ENCODE assay signal across 21 mouse cellular contexts in the genomic region with DNA sequence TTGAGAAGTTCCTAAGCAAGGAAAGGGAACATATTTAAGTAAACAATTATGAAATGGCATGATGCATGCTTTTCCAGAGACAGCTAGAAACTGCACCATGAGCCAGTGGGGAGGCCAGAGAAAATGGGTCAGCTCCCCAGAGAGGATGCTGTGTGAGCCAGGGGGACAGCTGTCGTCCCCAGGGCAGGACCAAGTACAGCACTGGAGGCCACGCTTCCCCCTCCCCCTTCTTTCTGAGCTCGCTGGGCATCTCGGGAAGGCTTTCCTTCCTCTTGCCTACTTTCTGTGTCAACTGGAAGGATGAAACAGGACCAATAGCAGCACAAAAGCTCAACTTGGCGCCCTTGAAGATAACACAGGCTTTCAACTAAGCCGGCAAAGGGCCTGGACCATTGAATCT. TPM values are rescaled to one million over a fixed set of nuclear protein-coding genes. Genes with fewer than 3 reads are reported as not detected.
A peak's percentile ranks its signal among the peaks of the same experiment; 100 is the strongest.
DNase-seq lines count a peak whose midpoint lies in the region; ATAC-seq and TF ChIP-seq lines count a peak whose summit lies in the region.
"Had no signal": no experiment of that assay in that cellular context is flagged by ENCODE, and none has a peak within 500 bp of the region (broad histone marks: within the 10 kb centered on the region; RNA-seq: fewer than 3 reads in every experiment).

No protein-coding gene starts in this region.

- 25% methylated on average over 6 of the region's 6 CpGs for WGBS in heart, adult 2 months
- WGBS in heart, embryonic 12.5 days, result 21% methylated on average over 6 of the region's 6 CpGs
- 16% methylated on average over 6 of the region's 6 CpGs for WGBS in intestine, postnatal 0 days
- 39% methylated on average over 6 of the region's 6 CpGs for WGBS in forebrain, postnatal 0 days

- H3K27me3 ChIP-seq in heart, adult 2 months (ENCODE audit: control insufficient read depth, insufficient read depth, low read length), result no peaks in the 10 kb centered on the region; the same call in 1 of the 2 replicates
- 0 out of 2 replicates have a peak, but pooled peaks cover 13% of the 10 kb centered on the region for H3K27me3 ChIP-seq in heart, embryonic 12.5 days (replicated peaks)
- H3K27me3 ChIP-seq in intestine, postnatal 0 days (replicated peaks; ENCODE audit: control insufficient read depth, insufficient read depth, low read length), result no peaks in the 10 kb centered on the region
- no peaks in the 10 kb centered on the region for H3K27me3 ChIP-seq in forebrain, postnatal 0 days (ENCODE audit: insufficient read depth, low read length)
- H3K27me3 ChIP-seq: hindbrain, embryonic 15.5 days had no signal

- no peak for TF ChIP-seq CTCF in heart, adult 2 months (IDR thresholded peaks at IDR 0.05)
- TF ChIP-seq CTCF in intestine, postnatal 0 days (IDR thresholded peaks at IDR 0.05; ENCODE audit: low read depth), result no peak
- no peak for TF ChIP-seq CTCF in forebrain, postnatal 0 days (IDR thresholded peaks at IDR 0.05; ENCODE audit: low read depth)

- no peak overlapping the region for H3K9ac ChIP-seq in heart, adult 2 months (ENCODE audit: low read depth, low read length)
- H3K9ac ChIP-seq in heart, embryonic 12.5 days, result no peak overlapping the region
- no peak overlapping the region for H3K9ac ChIP-seq in intestine, postnatal 0 days (ENCODE audit: low read depth, low read length)
- no peak overlapping the region for H3K9ac ChIP-seq in forebrain, postnatal 0 days
- H3K9ac ChIP-seq: heart, embryonic 13.5 days; hindbrain, embryonic 15.5 days; limb, embryonic 12.5 days; liver, embryonic 14.5 days had no signal

- DNase-seq in heart, adult 2 months, result peak; percentile 51 to 72
- peak; percentile 37 for DNase-seq in brain, adult 2 months (ENCODE audit: low read depth, low spot score)
- DNase-seq in heart, adult 8-10 months (ENCODE audit: low spot score), result peak; percentile 52
- no peak for DNase-seq in forebrain, postnatal 0 days
- DNase-seq: adrenal gland, postnatal 10 days; cerebellum, postnatal 14 days; kidney, adult 9 months; right cerebral cortex, postnatal 14 days; thymus, adult 18-20 months had no signal

- H3K9me3 ChIP-seq in heart, embryonic 12.5 days (replicated peaks), result 0 out of 2 replicates have a peak, but pooled peaks cover 5% of the 10 kb centered on the region
- no peaks in the 10 kb centered on the region for H3K9me3 ChIP-seq in intestine, postnatal 0 days (ENCODE audit: control insufficient read depth)
- H3K9me3 ChIP-seq in forebrain, postnatal 0 days (ENCODE audit: low read length), result no peaks in the 10 kb centered on the region
- H3K9me3 ChIP-seq: heart, embryonic 13.5 days; hindbrain, embryonic 15.5 days had no signal

- TF ChIP-seq EP300 in heart, adult 2 months (IDR thresholded peaks at IDR 0.05; ENCODE audit: insufficient read depth, low read depth, low read length), result peak; percentile 61; the same call in 1 of the 2 replicates

- H3K27ac ChIP-seq in heart, adult 2 months, result peak overlapping the region; percentile 51
- no peak overlapping the region for H3K27ac ChIP-seq in heart, embryonic 12.5 days (ENCODE audit: poor library complexity, severe bottlenecking)
- H3K27ac ChIP-seq in intestine, postnatal 0 days (ENCODE audit: low read depth, low read length), result peak overlapping the region; percentile 55; the same call in 1 of the 2 replicates
- H3K27ac ChIP-seq in forebrain, postnatal 0 days (ENCODE audit: low read depth, low read length), result no peak overlapping the region
- H3K27ac ChIP-seq: embryonic facial prominence, embryonic 10.5 days; heart, embryonic 13.5 days; hindbrain, embryonic 15.5 days; limb, embryonic 12.5 days; liver, embryonic 14.5 days; macrophage had no signal

- H3K4me2 ChIP-seq in heart, embryonic 12.5 days, result no peak overlapping the region
- peak overlapping the region; percentile 48 for H3K4me2 ChIP-seq in intestine, postnatal 0 days (replicated peaks; ENCODE audit: low read depth)
- H3K4me2 ChIP-seq in forebrain, postnatal 0 days (ENCODE audit: low read depth), result no peak overlapping the region
- H3K4me2 ChIP-seq: heart, embryonic 13.5 days; hindbrain, embryonic 15.5 days; limb, embryonic 12.5 days had no signal

- no peak for TF ChIP-seq POLR2A in heart, adult 2 months (IDR thresholded peaks at IDR 0.05; ENCODE audit: insufficient read depth, low read depth, low read length)

- peaks cover 1% of the 10 kb centered on the region for H3K4me1 ChIP-seq in heart, adult 2 months (ENCODE audit: control insufficient read depth, insufficient read depth, low read length)
- H3K4me1 ChIP-seq in heart, embryonic 12.5 days (replicated peaks), result peaks cover 4% of the 10 kb centered on the region; the same call in 1 of the 2 replicates
- 0 out of 2 replicates have a peak, but pooled peaks cover 5% of the 10 kb centered on the region for H3K4me1 ChIP-seq in intestine, postnatal 0 days (replicated peaks; ENCODE audit: control insufficient read depth, insufficient read depth, low read length)
- no peaks in the 10 kb centered on the region for H3K4me1 ChIP-seq in forebrain, postnatal 0 days (ENCODE audit: insufficient read depth)
- H3K4me1 ChIP-seq: embryonic facial prominence, embryonic 10.5 days; hindbrain, embryonic 15.5 days; limb, embryonic 12.5 days had no signal

- H3K79me2 ChIP-seq in heart, adult 2 months (replicated peaks; ENCODE audit: control insufficient read depth, insufficient read depth, low read length), result no peaks in the 10 kb centered on the region

- intact Hi-C loops in heart, adult 2 months (cut with DNase I), result no loop called here

- H3K4me3 ChIP-seq in heart, adult 2 months, result no peak overlapping the region
- no peak overlapping the region for H3K4me3 ChIP-seq in heart, embryonic 12.5 days
- H3K4me3 ChIP-seq in intestine, postnatal 0 days (ENCODE audit: low read depth, low read length), result no peak overlapping the region
- no peak overlapping the region for H3K4me3 ChIP-seq in forebrain, postnatal 0 days (ENCODE audit: low read depth, low read length)
- H3K4me3 ChIP-seq: embryonic facial prominence, embryonic 10.5 days; erythroblast, embryonic 14.5 days; heart, embryonic 13.5 days; hindbrain, embryonic 15.5 days; limb, embryonic 12.5 days had no signal

- no peaks in the 10 kb centered on the region for H3K36me3 ChIP-seq in heart, adult 2 months (ENCODE audit: control insufficient read depth, insufficient read depth, low read length)
- H3K36me3 ChIP-seq in heart, embryonic 12.5 days, result no peaks in the 10 kb centered on the region
- H3K36me3 ChIP-seq in intestine, postnatal 0 days (ENCODE audit: control insufficient read depth, insufficient read depth), result no peaks in the 10 kb centered on the region
- H3K36me3 ChIP-seq in forebrain, postnatal 0 days (ENCODE audit: insufficient read depth), result no peaks in the 10 kb centered on the region
- H3K36me3 ChIP-seq: embryonic facial prominence, embryonic 10.5 days; heart, embryonic 13.5 days; hindbrain, embryonic 15.5 days; limb, embryonic 12.5 days had no signal

- ATAC-seq in heart, embryonic 12.5 days (ENCODE audit: insufficient number of reproducible peaks, low FRiP score), result no peak
- peak; percentile 58 for ATAC-seq in intestine, postnatal 0 days
- ATAC-seq in CD4-positive, CD25-positive, alpha-beta regulatory T cell, adult 4 months, result no peak
- no peak for ATAC-seq in forebrain, postnatal 0 days
- ATAC-seq: midbrain, embryonic 16.5 days had no signal

RNA-seq across cellular contexts. Expression of gene Blnk, which starts 13.0 kb away (rescaled TPM):
- total RNA-seq in heart, adult 2 months (2021), result 1 to 10 TPM; 1.2 to 1.7 TPM
- polyA plus RNA-seq in heart, adult 2 months (2012; rRNA removed), result 1.9 and 3.6 TPM in 2 replicates
- 0.14 and 0.19 TPM in 2 replicates for polyA plus RNA-seq in heart, embryonic 12.5 days (2016; fragmentation: Nextera tagmentation; extraction: Ambion mirVana)
- 1 to 10 TPM in 3 of 4 experiments, under 1 TPM in 1; 0.98 to 2.0 (median 1.7) TPM for total RNA-seq in heart, adult 8-10 months (2022)
- 21.2 and 23.8 TPM in 2 replicates for polyA plus RNA-seq in intestine, postnatal 0 days (2015; fragmentation: Nextera tagmentation; extraction: Ambion mirVana)
- 1 to 10 TPM in 1 of 2 experiments, not detected in 1; 3.3 TPM for polyA plus RNA-seq in CD4-positive, CD25-positive, alpha-beta regulatory T cell, adult 4 months (2017; shearing (Covaris generic))
- 0.08 and 1.1 TPM in 2 replicates for total RNA-seq in forebrain, postnatal 0 days (2014; rRNA removed)
- 1.2 and 1.8 TPM in 2 replicates for polyA plus RNA-seq in forebrain, postnatal 0 days (2015; fragmentation: Nextera tagmentation; extraction: Ambion mirVana)
- polyA plus RNA-seq: erythroblast, embryonic 14.5 days had no signal

RNA-seq across cellular contexts. Expression of gene Dntt, which starts 21.7 kb away (rescaled TPM):
- not detected for total RNA-seq in heart, adult 2 months (2021)
- polyA plus RNA-seq in heart, adult 2 months (2012; rRNA removed), result 0.12 TPM in 1 of 2 replicates, not detected in the other
- polyA plus RNA-seq in heart, embryonic 12.5 days (2016; fragmentation: Nextera tagmentation; extraction: Ambion mirVana), result not detected in 2 replicates
- not detected for total RNA-seq in heart, adult 8-10 months (2022)
- not detected in 2 replicates for polyA plus RNA-seq in intestine, postnatal 0 days (2015; fragmentation: Nextera tagmentation; extraction: Ambion mirVana)
- polyA plus RNA-seq in CD4-positive, CD25-positive, alpha-beta regulatory T cell, adult 4 months (2017; shearing (Covaris generic)), result under 1 TPM; 0.54 to 0.66 TPM
- 0.10 and 0.23 TPM in 2 replicates for total RNA-seq in forebrain, postnatal 0 days (2014; rRNA removed)
- 0.14 and 0.23 TPM in 2 replicates for polyA plus RNA-seq in forebrain, postnatal 0 days (2015; fragmentation: Nextera tagmentation; extraction: Ambion mirVana)
- total RNA-seq: left cerebral cortex, adult 8-10 months had no signal
- polyA plus RNA-seq: embryonic facial prominence, embryonic 10.5 days; erythroblast, embryonic 14.5 days; heart, embryonic 13.5 days; hindbrain, embryonic 15.5 days; limb, embryonic 12.5 days had no signal

Comparison
In these comparisons a context has a peak if more than half of its experiments do, and no peak if none do; other contexts are left out.
1. H3K27ac ChIP-seq: peak in heart, adult 2 months (single experiment) and intestine, postnatal 0 days (single experiment); none in heart, embryonic 12.5 days (single experiment) and forebrain, postnatal 0 days (single experiment).